Mouse (Mus musculus): ENCODE results near the gene Kdm8.

The Kdm8 gene

GRCm38 (mm10) chr7:125462200-125462599 is 17.7 kb downstream of the Kdm8 start:
- no peak for DNase-seq (ENCODE audit: low spot score)

- DNase-seq (ENCODE audit: low spot score) = peak; percentile 58
Measured at GRCm38 (mm10) chr7:125469937-125470336, 25.5 kb downstream of the Kdm8 start.

- DNase-seq (ENCODE audit: low spot score) = no peak
Measured at GRCm38 (mm10) chr7:125470901-125471300, 26.4 kb downstream of the Kdm8 start.

DNA sequence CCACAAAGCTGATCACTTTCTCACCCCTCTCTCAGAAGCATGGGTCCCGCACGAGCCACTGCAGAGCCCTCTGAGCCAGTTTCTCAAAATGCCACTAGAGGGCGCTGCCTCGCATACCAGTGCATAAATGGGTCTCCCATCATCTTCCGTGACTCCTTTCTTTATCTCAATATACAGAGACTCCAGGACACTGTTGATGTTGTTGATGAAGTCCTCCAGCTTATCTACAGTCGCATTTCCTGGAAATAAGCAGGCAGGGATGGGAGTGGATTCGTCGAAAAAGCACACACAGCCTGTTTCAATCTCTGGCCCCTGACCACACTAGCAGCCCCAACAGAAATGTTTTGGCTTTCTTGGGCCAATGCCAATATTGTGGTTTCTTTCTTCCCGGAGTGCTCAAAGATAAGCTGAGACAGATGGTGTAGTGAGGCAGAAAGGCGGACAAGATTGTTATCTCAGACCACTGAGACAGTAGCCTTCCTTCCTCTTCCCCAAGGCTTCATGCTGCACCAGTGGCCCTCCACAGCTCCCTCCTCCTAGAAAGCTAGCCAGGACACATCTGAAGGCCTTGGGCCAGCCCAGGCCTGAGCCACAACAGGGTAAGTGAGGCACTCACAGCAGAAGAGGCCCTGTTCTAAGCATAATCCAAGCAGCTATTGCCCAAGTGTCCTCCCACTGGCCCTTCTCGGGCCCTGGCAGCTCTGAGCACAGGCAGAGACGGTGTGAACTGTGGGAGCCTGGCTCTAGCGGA is 27.7 kb downstream of the Kdm8 start:
- peak; percentile 69 for DNase-seq (ENCODE audit: low spot score)

- no peak for DNase-seq (ENCODE audit: low spot score)
Measured at GRCm38 (mm10) chr7:125474535-125474934, 30.1 kb downstream of the Kdm8 start.

- DNase-seq (ENCODE audit: low spot score) = no peak
Measured at GRCm38 (mm10) chr7:125475601-125476251, 31.2 kb downstream of the Kdm8 start.

GRCm38 (mm10) chr7:125478391-125478984 is 34.0 kb downstream of the Kdm8 start:
- no peak for DNase-seq (ENCODE audit: low spot score)

DNA sequence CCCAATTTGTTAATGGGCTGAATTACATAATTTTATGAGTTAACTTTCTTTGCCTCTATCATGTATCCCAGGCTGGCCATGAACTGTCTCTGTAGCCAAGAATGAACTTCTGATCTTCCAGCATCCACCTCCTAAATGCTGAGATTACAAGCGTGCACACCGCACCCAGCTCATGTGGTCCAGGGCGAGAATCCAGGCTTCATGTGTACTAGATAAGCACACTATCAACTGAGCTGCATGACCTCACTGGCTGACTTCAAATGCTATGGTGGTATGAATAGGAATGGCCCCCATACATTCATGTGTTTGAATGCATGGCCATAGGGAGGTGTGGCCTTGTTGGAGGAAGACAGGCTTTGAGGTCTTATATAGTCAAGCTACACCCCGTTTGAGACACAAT is 36.0 kb downstream of the Kdm8 start:
- no peak for DNase-seq (ENCODE audit: low spot score)

GRCm38 (mm10) chr7:125482339-125482738 is 37.9 kb downstream of the Kdm8 start:
- DNase-seq (ENCODE audit: low spot score) = no peak

- DNase-seq (ENCODE audit: low spot score) = no peak
Measured at GRCm38 (mm10) chr7:125482886-125483285, 38.4 kb downstream of the Kdm8 start.

GRCm38 (mm10) chr7:125484791-125485190 is 40.3 kb downstream of the Kdm8 start:
- no peak for DNase-seq (ENCODE audit: low spot score)

DNA sequence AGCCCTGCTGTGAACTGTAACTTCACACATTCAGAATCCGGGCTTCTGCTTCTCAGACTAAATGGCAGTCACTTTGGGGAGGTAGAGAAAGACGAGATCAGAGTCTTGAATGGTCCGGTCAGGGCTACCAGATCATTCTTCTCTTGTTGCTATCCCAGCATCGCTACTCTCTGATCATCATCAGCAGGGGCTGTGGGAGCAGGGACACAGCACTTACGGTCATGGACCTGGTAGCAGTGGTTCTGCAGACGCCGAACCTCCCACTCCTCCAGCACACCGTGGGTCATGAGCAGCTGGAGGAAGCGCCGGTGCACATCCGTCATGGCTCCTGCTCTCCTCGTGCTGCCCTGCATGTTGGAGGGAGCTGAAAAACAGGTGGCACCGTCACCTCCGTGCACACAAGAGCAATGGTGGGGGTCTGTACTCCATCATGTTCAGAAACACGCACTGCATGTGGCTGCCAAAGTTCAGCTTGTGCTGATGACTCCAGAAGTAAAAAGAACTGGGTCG is 41.7 kb downstream of the Kdm8 start:
- DNase-seq (ENCODE audit: low spot score) = no peak

GRCm38 (mm10) chr7:125487126-125487525 is 42.6 kb downstream of the Kdm8 start:
- DNase-seq (ENCODE audit: low spot score) = no peak

- no peak for DNase-seq (ENCODE audit: low spot score)
Measured at GRCm38 (mm10) chr7:125488706-125489105, 44.2 kb downstream of the Kdm8 start.

DNA sequence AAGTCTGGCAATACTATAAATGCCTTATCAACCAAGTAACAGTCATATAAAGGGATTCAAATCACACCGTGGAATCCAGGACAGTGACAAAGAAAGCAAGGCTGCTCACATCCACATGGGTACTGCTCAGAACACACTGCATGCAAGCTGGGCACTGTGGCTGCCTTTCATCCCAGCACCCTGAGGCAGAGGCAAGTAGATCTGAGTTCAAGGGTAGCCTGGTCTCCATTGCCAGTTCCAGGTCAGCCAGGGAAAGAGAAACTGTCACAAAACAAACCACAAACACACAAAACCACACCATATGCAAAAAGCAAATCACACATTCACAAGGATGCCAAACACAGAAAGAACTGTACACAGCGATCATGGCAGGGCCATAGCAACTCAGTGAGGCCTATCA is 45.2 kb downstream of the Kdm8 start:
- DNase-seq (ENCODE audit: low spot score) = no peak

- peak; percentile 87 for DNase-seq (ENCODE audit: low spot score)
Measured at GRCm38 (mm10) chr7:125490947-125491735, 46.7 kb downstream of the Kdm8 start, which contains the start of gene Nsmce1. TSS of gene Nsmce1 (minus strand) at chr7:125491596.

- DNase-seq (ENCODE audit: low spot score) = no peak
Measured at GRCm38 (mm10) chr7:125491760-125492159, 47.3 kb downstream of the Kdm8 start.

DNA sequence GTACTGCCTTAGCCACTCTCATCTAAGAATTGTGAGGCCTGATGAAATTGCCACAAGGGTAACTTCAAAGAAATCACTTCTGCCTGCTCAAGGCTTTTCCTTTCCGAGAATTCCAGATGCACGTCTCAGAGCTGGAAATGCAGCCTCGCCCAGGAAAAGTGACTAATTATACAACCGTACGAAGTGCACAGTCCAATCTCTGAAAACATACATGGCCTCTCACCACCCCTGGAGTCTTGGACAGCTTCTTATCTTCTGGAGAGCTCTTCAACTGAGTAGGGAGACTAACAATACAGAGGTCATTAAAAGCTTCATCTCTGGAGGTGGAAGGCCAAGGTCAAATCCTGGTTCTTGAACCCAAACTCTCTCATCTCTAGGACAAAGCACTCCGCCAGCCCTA is 48.1 kb downstream of the Kdm8 start:
- no peak for DNase-seq (ENCODE audit: low spot score)

DNA sequence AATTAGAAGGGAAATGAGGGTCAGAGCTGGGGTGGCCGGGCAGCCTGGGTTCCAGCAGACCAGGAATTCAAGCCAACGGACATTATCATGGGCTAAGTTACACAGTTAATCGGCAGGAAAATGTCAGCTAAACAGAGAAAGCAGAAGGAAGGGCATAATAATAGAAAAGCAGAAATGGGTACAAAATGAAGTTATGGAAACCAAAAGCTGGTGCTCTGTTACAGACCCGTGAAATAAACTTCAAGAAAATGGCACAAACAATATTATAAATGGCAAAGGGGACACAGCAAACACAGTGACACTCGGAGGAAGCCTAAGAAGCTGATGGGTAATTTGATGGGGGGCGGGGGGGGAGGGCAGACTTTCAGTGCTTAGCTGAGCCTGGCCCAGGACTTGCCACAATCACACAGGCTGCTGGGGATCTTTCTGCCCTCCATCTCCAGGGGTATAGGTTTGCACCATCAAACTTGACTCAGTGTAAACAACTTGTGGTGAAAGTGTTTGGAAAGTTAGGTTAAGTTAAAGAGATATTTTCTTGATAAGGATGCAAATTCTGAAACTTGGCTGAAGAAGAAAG is 51.5 kb downstream of the Kdm8 start:
- no peak for DNase-seq (ENCODE audit: low spot score)

GRCm38 (mm10) chr7:125499927-125500868 is 55.7 kb downstream of the Kdm8 start:
- no peak for DNase-seq (ENCODE audit: low spot score)

GRCm38 (mm10) chr7:125500879-125501278 is 56.4 kb downstream of the Kdm8 start:
- no peak for DNase-seq (ENCODE audit: low spot score)
